Mouse (Mus musculus) A20 (cell line): Measurements from ENCODE around the gene Galnt18.

Source experiments
- DNase-seq: peaks from one replicate; pipeline ENCODE4 v3.0.0-alpha.2; 2011; ENCODE audit warnings: low read depth, low spot score

Gene Galnt18

DNA sequence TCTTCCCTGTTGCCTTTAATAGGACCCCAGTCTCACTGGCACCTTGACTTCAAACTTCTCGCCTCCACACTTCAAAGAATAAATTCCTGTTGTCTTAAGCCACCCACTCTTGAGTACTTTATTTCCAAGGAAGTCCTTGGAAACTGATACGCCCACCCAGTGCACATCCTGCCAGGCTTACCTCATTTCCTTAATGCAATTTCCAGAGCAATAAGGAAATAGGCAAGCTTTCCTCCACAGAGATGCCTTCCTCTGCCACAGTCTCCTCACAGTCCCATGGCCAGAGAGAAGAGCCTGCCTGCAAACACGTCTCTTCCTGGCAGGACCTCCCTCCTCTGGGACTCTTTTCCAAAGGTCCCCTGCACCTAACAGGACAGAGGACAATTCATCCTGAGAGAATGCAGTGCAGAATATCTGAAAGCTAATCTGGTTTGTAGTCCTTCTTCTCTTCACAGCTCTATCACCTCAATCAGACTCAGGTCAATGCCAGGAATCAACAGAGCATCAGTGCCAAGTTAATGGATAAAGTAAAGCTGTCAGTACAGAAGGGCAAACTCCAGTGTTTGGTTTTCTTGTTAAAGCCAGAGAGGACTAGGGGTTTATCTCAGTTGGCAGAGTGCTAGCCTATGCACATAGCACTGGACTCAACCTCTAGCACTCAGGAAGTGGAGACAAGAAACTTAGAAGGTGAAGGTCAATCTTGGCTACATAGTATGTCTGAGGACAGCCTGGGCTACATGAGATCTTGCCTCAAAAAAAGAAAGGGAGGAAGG lies 65.8 kb downstream of the Galnt18 start:
- no peak for DNase-seq

DNA sequence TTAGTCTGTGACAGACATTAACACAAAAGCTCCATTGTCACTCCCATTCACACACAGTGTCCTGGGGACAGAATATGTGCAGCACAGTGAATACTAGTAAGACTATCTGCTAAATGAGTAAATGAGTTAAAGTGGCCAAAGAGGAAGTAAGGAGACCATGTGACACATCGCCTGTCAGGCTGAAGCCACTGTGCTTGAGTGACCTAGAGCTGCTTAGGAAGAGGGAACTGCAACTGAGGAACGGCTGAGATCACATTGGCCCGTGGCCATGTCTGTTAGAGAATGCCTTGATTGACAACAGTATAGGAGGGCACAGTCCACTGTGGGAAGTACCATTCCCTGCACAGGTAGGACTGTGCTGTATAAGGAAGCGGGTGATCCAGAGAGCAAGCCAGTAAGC lies 67.0 kb downstream of the Galnt18 start:
- DNase-seq = peak; percentile 55

DNA sequence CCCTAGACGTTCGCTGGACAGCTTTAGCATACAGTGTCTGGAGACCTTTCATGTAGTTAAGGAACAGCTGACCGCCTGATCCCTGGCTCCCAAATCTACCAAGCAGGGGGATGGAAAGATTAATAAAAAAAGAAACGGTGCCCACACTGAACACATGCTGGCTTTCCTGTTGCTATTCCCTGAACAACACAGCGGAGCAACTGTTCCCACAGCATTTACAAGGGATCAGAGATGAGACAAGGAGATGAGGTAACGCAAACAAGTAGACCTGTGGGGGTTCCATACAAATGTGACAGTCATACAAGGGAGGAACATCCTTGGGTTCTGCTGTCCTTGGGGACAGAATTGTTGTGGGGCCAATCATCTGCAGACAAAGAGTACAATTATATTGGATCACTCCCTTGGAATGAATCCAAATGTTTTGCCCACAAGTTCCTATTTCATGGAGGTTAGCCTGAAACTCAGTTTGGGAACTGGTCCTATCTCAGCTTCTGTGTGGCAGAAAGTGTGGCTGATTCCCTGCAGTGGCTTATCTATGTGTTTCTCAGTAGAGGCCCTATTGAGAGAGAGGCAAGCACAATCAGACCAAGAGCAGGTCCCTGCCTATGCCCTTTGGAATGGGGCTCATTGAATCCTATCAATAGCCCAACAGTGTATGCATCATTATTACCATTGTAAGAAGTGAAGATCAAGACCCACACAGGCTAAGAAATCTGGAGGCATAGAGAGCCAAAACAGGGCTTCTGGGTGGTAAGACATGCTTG lies 68.5 kb downstream of the Galnt18 start:
- no peak for DNase-seq

DNA sequence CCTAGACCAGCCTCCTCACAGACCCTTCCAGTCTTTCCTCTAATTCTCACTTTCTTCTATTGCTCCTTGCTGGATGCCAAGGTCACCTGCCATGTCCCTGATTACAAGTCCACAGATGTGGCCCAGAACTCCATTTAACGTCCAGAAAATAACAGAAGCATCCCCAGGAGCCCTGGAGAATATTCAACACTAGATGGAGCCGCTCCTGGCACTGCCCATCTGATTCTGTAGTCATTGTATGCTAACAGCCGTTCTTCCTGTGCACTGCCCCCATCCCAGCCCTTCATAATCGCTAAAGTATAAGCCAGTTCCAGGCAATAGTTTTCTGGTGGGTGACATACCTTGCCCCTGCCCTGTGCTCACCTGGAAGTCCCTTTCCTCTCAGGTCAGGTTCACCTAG lies 69.5 kb downstream of the Galnt18 start:
- no peak for DNase-seq

DNA sequence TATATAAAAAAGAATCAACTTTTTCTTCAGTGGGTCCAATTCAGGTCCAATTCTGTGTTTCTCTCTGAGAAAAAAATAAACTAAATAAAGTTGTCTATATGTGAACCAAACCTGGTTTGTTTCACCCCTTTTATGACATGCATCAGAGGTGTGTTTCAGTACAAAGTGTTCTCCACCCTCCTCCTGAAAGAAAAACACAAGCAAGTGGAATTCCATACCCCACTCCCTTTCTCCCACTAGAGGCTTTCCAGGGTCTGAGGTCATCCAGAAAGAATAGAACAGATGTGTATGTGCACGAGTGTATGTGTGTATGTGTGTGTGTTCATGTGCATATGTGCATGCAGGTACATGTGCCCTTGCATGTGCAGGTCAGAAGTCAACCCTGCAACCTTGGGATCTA lies 71.2 kb downstream of the Galnt18 start:
- no peak for DNase-seq

DNA sequence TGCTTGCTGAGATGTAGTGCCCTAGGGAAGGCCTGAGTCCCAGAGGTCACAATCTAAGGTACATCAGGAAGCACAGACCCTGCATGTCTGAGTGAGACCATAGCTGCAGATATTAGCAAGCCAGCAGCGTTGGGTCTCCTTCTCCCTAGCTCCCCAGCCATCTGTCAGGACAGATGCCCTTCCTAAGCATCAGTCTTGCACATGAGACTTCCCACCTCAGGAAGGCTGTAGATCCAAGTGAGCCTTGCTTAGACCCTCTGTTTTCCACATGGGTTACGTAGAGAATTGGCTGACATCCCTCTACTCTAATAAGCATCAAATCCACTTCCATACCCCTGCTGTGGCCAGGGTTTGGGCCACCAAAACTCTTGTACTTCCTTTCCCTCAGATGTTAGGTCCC lies 76.8 kb downstream of the Galnt18 start:
- no peak for DNase-seq

DNA sequence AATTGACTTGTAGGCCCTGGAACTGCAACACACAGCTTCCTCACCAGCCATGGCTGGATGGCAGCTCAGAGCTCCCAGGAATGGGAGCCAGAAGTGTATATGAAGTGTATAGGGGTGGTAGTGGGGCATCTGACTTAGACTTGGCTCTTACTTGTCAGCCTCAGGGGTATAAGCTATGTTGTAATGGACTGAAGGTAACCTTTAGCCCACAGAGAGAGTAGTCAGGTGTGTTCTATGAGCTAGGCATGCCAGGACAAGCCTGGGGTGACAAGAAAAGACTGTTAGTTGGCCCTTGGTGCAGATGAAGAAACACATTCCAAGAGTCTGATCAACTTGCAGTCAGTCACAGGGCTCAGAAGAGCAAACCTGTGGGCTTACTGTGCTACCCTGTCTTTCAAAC lies 78.0 kb downstream of the Galnt18 start:
- DNase-seq = no peak

DNA sequence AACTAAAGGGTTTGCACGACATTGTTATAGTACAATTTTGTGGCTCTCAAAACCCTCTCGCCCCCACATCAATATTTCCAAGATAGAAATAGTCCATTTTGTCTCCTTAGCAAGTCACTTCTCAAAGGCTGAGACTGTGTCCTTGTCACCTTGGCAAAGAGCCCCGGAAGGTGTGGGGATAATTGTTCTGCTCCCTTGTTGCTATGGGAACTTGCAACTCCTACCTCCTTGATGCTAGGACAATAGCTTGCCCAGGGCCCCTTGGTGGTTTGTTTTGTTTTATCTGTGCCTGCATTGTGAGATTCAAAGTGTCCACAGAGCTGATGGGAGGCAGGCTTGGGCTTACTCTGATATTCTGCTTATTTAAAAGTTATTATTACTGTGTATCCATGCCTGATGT lies 80.3 kb downstream of the Galnt18 start:
- DNase-seq = no peak

DNA sequence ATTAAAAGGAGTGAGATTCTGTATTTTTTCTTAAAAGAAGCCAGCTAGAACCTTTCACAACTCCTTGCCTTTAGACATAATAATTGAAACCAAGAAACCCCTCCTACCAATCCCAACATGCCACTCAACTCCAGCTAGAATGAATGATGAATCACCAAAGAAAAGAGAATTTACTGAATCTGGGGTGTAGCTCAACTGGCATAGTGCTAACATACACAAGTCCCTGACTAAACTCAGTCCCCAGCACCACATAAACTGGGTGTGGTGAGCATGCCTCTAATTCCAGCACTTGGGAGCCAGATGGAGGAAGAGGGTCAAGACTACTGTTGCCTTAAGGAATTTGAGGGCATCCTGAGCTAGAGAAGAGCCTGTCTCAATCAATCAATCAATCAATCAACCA lies 83.6 kb downstream of the Galnt18 start:
- no peak for DNase-seq

DNA sequence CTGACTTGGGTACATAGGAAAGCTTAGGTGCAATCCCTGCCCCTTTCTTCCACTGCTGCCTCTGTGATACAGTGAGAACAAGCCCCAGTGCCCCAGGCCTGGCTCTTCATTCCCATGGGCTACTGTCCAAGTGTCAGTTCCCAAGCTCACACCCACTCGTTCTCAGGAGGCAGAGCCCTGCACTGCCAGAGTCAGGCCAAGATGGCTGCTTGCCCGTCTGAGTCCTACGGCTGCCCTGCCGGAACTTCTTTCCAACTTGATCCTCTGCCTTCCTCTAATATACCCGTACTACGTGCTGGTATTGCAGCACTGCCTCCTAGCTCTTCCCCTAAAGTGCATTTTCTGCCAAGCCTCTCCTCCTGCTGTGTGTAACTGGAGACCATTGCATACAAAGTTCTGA lies 85.5 kb downstream of the Galnt18 start:
- no peak for DNase-seq

DNA sequence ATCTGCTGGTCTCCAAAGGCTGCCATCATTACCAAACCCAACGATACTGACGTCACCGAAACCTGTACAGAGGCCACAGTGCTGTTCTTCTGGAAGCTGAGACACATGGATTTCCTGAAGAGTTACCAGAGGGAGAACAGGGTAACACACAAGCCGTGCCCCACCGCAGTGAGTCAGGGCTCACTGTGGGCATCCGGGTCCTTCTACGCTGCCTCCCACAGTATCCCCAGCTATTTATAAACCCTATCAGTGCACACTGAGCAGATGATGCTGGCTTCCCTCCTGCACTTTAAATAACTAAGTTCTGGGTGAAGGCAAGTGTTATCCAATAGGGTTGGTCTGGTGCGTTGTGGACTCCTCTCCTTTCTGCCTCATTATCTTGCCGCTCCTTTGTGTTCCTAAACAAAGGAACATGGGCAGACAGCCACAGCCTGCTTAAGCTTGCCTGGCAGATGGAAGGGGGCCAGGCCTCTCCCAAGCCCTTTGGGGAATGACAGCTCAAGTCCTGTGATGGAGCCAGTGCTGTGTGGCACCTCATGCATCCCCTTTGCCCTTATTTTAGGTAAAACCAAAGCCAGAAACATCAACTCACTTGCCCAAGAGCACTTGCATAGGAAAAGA lies 87.0 kb downstream of the Galnt18 start:
- DNase-seq = no peak

DNA sequence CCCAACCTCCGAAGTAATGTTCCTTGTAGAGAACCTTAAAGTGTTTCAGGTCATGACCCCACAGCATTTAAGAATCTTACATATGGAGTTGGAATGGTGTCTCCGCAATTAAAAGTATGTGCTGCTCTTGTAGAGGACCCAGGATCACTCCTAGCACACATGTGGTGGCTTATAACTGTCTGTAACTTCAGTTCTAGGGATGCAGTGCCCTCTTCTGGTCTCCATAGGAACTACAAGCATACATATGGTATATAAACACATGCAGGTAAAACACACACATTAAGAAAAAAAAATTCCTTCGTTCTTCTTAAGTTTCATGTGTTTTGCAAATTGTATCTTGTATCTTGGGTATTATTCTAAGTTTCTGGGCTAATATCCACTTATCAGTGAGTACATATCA lies 99.7 kb downstream of the Galnt18 start:
- peak; percentile 23 for DNase-seq

DNA sequence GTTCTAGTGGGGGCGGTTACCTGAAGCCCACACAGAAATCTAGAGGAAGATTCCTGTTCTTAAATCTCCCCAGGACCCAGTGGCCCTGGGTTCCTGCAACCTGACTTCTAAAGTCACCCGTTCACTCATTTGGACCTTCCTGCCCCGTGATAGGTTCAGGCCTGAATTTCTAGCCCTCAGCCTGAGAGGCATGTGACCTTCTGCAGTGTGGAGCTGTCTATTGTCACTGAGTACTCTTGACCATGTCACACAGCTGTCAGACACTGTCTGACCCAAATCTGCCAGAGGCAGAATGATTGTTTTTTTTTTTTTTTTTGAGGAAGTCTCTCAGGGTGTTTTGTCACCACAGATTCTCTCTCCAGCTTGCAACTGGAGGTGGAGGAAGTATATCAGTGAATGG lies 103.3 kb downstream of the Galnt18 start:
- no peak for DNase-seq

DNA sequence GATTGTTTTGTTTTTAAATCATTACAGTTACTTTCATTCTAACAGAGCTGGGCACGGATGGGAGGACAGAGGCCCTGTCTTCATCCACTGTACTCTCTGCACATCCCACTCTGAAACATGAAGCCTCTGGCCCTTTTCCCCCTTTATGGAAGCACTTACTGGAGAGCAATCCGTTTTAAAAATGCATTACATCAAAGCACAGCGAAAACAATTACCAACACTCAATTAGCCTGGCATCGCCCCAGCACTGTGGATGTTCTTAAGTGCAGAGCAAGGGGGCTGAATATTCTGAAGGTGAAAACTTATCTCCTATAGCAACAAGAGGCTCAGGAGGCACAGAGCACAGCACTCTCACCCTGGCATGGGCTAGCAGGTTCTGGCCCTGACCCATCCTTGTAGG lies 107.3 kb downstream of the Galnt18 start:
- DNase-seq = no peak

DNA sequence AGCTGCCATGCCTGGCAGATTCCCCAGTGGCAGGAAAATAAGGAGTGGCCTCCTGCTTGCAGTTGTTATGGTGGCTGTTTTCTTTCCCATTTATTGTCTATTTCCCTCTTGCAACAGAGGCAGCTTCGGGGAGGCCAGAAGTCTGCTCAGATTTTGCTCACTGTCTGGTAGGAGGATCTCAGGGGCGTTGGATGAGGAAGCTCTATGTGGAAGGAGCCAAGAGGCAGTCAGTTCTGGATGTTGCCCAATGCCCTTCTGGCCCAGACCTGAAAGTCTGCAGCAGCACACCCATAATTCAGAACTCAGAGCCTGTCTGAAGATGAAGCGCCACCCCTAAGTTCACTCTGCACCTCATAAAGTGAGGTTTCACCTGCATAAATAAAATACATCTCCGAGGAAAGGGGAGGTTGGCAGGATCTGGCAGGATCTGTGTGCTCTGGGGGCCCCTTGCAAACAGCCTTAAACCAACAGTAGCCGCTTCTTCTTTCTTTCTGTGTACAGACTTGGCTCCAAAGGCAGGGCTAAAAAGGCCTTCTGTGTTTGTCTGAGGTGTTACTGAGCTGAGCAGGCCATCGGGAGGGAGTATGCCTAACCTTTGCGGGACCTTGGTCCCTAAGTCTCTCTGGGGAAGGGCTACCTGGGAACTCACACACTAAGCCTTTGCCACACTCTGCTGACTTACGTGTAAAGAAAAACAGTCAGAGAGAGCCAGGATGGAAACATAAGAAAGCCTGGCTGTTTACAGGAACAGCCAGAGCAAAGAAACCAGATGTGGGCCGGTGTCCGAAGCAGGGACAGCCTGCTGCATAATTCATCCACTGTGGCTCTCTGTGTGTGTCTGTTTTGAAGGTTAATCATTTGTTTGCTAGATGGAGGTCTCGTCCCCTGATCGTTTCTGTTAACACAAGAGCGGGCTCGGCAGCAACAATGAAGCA lies 116.4 kb downstream of the Galnt18 start:
- DNase-seq = no peak

DNA sequence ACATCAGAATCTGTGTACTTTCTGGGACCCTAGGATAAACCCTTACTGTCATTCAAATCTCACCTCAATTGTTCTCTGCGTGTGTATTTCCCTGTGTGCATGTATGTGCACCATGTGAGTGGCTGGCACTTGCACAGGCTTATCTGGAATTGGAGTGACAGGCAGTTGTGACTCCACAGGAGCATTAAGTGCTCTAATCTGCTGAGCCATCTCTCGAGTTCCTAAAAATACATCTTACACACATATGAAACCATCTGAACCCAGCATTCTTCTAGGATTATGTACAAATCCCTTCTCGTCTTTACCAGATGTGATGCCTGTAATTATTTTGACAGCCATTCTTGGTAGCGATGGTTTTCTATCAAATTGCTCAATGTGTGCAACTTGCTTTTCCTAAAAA lies 121.2 kb downstream of the Galnt18 start:
- DNase-seq = no peak

DNA sequence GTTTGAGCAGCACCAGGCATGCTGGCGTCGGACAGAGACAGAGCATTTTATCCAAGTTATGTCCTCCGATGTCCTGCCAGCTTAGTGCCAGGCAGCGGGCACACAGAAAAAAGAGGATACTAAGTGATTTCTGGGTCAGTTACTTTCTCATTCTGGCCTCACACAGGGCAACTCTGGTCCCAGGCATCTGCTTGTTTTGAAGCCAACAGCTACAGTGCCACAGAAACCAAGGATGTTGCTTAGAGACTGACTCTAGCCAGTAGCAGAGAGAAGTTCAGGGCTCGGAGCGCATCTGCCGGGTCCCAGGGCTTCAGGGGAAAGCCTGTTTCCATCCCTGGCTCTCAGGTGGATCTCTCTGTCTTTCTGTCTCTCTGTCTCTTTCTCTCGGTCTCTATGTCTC lies 124.8 kb downstream of the Galnt18 start:
- no peak for DNase-seq

DNA sequence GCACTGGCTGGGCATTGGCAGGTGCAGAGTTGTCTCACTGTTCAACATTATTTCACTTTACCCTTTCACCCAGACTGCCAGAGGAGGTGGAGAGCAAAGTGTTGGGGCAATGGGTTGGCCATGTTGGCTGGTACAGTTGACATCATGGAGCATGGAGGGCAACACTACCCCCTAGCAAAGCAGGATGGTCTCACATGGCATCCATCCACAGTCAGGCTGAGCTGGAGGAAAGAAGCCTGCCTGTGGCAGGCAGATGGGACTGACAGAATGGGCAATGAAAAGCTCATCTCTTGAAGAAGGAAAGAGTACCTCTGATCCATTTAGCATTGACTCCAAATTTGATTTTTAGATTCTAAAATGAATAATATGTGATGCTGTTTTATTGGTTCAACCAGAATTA lies 125.3 kb downstream of the Galnt18 start:
- DNase-seq = no peak

DNA sequence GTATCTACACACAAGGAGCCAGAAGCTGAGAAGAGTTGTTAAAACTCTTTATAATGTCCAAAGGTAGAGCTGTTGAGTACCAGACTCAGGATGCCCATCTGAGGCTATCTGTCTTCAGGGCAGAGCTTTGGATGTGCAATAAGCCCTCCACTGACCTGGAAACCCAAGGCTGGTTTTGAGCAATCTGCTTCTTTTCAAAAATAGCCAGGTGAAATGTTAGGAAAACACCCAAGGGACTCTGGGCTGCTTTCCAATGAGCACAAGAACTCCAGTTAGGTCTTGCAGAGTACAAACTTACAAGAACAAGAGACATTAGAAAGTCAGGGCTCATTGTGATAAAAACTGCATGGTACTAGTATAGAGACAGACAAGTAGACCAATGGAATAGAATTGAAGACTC lies 135.4 kb downstream of the Galnt18 start:
- DNase-seq = no peak

DNA sequence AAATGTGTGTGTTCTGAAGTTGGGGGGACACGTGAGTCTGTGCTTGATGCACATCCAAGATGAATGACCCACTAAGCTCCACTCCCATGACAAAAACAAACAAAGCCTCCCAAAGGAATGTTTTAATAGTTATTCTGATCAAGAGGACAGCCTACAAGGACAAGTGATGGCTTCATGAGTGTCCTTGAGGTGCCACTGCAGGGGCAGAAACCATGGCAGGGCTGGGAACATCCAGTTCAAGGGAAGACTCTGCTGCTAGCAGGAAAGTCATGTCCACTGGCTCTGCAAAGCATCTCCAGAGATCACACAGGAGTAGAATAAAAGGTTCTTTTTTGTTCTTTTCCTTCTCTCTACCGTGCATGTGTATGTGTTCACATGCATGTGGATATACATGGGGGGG lies 140.9 kb downstream of the Galnt18 start:
- DNase-seq = no peak

DNA sequence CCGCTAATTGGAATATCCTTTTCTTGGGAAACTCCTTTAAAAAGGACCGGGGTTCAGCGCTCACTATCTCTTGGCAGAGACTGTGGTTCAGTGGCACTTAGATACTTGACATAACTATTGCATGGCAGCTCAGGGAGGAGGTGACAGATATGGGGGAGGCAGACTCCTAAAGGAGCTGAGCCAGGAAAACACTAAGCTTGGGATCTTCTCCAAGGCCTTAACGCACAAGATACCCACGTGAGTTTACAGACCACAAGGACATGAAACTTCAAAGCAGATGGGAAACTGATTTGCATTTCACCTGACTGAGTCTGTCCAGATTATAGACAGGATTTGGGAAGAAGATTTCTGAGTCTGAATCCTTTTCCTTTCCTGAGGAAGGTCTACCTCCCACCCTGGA lies 141.3 kb downstream of the Galnt18 start:
- no peak for DNase-seq
